Mouse (Mus musculus): Measurements from ENCODE around the gene Fbxo31.

DNA sequence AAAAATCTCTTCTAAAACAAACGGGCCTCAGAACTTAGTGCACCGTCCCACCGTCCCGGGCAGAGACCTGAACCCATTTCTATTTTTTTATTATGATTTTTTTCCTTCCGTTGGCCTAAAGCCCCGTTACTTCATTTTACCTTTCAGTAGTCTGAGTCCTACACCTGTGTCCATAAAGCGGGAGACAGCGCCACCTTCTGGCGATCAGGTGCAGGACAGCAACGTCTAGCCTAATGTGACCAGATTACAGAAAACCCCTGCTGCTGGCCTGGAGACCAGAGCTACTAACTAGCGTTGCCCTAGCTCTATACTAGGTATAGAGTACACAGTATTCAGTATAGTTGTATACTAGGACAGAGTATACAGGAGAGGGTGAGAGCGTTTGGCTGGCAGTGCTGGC, 65.2 kb downstream of the Fbxo31 start:
- TF ChIP-seq POLR2A (IDR thresholded peaks at IDR 0.05; ENCODE audit: borderline replicate concordance, insufficient read depth, low read length) (no peak), CTCF (IDR thresholded peaks at IDR 0.05; ENCODE audit: borderline replicate concordance, insufficient read depth, low read depth, low read length) (peak; percentile 99)

All from cerebellum, adult 2 months (tissue).